Mouse (Mus musculus): ENCODE measurements around the gene Bst2.
A peak's percentile ranks its signal among the peaks of the same experiment; 100 is the strongest.

Gene Bst2

GRCm38 (mm10) chr8:71537028-71537867 lies at the start of gene Bst2:
Bst2 (minus strand) TSS chr8:71537456.
- DNase-seq (ENCODE audit: low spot score in 2 of 2), result peak; percentile 84 to 85

- peak in 1 of 2 experiments; percentile 28 for DNase-seq (ENCODE audit: low spot score in 2 of 2)
Measured at GRCm38 (mm10) chr8:71586891-71587290, 49.6 kb upstream of the Bst2 start.

DNA sequence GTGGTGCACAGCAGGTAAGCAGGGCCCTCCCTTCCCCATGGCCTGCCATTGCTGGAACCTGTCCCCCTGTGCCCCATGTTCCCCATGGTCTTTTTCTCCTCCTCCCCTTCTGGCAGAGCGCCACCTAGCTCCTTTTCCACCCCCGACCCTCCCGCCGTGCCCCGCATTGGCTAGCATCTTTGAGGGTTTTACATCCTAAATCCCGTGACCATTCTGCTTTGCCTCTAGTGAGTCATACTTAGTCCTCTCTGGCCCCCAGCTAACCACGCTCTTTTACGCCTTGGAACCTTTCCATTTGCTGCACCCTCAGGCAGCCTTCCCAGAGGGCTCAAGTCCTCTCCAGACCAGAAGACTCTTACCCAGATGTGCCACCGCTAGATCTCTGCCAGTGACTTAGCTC lies 42.9 kb upstream of the Bst2 start:
- no peak for DNase-seq (ENCODE audit: low spot score in 2 of 2)

GRCm38 (mm10) chr8:71579476-71579875 lies 42.2 kb upstream of the Bst2 start:
- no peak for DNase-seq (ENCODE audit: low spot score in 2 of 2)

DNA sequence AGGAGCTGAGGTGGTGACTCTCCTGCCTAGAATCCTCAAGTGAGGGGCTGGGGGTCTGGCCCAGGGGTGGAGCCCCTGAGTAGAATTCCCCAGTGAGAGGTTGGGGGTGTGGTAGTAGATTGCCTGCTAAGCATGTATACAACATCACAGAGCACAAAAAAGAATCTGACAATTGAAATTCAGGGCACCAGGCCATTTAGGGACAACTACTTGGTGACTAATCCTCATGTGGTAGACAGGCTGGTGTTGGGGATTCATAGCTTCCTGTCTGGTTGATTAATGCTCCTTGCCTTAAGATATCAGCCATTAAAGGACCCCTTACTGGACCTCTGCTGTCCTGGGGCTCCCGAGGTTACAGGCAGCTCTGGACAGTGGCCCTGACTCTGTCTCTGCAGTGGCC lies 41.8 kb upstream of the Bst2 start:
- DNase-seq (ENCODE audit: low spot score in 2 of 2), result no peak

- no peak for DNase-seq (ENCODE audit: low spot score in 2 of 2)
Measured at GRCm38 (mm10) chr8:71577856-71578387, 40.7 kb upstream of the Bst2 start.

DNA sequence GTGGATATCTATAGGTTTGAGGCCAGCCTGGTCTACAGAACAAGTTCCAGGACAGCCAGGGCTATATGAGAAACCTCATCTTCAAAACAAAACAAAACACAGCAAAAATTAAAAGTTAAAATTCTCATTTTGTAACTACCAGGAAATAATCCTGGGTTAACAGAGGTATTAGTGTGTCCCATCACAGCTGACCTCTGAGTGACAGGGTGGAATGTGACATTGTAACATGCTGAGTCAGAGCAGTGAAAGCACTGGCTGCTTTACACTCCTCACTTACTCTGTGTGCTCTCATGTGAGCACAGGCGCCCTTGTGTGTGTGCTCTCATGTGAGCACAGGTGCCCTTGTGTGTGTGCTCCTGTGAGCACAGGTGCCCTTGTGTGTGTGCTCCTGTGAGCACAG lies 37.8 kb upstream of the Bst2 start:
- no peak for DNase-seq (ENCODE audit: low spot score in 2 of 2)

DNA sequence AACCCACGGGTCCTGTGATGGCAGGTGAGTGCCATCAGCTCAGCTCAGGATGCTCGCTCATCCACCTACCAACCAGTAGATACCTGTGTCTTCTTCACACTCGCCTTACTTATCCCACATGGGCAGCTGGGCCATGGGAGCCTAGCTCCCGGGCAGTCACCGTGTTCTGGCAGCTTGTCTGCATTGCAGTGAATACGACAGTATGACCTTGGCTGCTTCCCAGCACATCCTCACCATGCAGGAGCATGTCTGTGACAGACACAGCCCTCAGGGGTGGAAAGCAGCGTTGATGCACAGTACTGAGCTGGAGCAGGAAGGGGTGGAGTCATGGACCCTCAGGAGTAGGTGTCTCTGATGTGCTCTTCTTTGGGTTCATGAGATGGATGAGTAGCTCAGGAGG lies 37.2 kb upstream of the Bst2 start:
- DNase-seq (ENCODE audit: low spot score in 2 of 2), result no peak

GRCm38 (mm10) chr8:71572847-71573633 lies 35.8 kb upstream of the Bst2 start:
- peak in 1 of 2 experiments; percentile 54 for DNase-seq (ENCODE audit: low spot score in 2 of 2)

DNA sequence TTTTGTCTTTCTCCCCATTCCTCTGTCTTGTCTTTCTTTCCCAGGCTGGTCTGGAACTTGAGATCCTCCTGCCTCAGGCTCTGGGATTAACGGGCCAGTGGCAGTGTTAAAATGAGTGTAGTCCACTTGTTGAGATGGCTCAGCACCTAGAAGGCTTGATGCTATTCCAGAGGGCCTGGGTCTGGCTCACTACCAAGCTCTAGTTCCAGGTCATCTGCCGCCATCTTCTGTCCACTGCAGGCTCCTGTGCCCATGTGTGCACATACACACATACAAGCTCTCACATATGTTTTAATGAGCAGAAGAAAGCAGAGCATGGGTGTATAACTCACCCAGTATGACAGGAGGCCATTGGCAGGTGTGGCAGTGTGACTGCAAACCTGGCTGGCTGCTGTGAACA lies 34.8 kb upstream of the Bst2 start:
- DNase-seq (ENCODE audit: low spot score in 2 of 2), result no peak

DNA sequence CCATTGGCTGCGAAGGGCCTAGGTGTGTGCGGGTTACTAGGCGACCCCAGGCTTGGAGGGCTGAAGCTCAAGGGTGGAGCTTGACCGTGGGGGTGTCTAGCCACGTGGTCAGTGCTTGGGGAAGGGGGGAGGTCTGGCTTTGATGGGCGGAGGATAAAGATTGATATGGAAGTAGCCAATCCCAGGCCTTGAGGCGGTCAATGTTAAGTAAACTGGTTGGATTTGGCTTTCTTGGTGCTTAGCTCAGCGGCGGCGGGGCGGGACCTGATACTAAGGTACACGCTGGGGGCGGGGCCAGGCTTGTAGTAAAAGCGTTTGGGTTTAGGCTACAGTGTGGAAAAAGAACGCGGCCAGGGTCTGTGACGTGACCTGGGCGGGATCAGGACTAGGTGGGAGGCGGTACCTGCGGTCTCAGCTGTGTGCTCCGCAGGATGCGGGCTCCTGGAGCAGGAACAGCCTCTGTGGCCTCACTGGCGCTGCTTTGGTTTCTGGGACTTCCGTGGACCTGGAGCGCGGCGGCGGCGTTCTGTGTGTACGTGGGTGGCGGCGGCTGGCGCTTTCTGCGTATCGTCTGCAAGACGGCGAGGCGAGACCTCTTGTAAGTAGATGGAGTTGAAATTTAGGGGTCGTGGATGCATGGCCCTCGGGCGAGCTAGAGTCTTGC lies 33.2 kb upstream of the Bst2 start:
- peak; percentile 94 to 95 for DNase-seq (ENCODE audit: low spot score in 2 of 2)

- DNase-seq (ENCODE audit: low spot score in 2 of 2), result peak; percentile 89 to 92
Measured at GRCm38 (mm10) chr8:71569366-71570290, 32.4 kb upstream of the Bst2 start.

GRCm38 (mm10) chr8:71568941-71569340 lies 31.7 kb upstream of the Bst2 start:
- no peak for DNase-seq (ENCODE audit: low spot score in 2 of 2)

DNA sequence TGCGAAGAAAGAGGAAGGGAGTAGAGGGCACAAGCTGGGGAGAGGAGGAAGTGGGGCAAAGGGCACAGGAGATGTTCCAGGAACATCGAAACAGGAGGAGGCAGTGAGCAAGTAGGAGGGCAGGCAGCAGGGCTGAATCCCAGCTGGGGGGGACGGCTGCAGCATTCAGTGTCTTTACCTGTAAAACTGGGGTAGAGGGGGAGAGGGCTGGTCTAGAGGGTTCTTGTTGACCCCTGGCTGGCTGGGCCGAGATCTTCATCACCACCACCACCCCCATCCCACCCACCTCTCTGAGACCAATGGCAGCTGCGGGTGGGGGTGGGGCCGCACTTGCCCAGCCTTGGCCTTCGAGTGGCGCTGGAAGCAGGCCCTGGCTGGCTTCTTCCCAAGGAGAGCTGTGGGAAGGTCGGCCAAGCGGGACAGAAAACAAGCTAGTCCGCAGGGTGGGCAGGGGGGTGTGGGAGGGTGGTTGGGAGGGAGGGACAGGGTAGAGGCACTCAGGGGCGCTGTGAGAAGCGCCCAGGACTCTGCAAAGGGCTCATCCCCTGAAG lies 31.2 kb upstream of the Bst2 start, which contains the start of gene Slc27a1:
Gene Slc27a1, plus strand, starts transcription at position 496 of the 551 bp plus-strand sequence.
- DNase-seq (ENCODE audit: low spot score in 2 of 2), result no peak

GRCm38 (mm10) chr8:71567587-71567986 lies 30.3 kb upstream of the Bst2 start:
- DNase-seq (ENCODE audit: low spot score in 2 of 2), result no peak

- DNase-seq (ENCODE audit: low spot score in 2 of 2), result no peak
Measured at GRCm38 (mm10) chr8:71566501-71566900, 29.2 kb upstream of the Bst2 start, which contains the start of gene Nxnl1. Nxnl1 (minus strand) TSS chr8:71566601.

DNA sequence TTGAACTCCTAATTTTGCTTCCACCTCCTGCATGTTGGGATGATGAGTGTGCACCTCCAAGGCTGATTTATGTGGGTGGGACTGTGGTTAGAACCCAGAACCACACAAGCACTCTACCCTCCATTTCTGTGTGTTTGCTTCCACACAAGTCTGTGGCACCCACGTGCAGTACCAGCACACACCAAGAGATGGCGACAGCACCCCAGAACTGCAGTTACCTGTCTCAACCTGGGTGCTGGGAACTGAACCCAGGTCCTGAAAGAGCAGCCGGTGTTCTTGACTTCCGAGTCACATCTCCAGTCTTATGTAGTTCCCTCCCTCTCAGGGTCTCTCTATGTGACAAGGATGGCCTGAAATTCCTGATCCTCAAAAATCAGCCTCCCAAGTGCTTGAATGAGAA lies 26.7 kb upstream of the Bst2 start:
- no peak for DNase-seq (ENCODE audit: low spot score in 2 of 2)

- peak; percentile 62 to 86 for DNase-seq (ENCODE audit: low spot score in 2 of 2)
Measured at GRCm38 (mm10) chr8:71562751-71563150, 25.5 kb upstream of the Bst2 start.

DNA sequence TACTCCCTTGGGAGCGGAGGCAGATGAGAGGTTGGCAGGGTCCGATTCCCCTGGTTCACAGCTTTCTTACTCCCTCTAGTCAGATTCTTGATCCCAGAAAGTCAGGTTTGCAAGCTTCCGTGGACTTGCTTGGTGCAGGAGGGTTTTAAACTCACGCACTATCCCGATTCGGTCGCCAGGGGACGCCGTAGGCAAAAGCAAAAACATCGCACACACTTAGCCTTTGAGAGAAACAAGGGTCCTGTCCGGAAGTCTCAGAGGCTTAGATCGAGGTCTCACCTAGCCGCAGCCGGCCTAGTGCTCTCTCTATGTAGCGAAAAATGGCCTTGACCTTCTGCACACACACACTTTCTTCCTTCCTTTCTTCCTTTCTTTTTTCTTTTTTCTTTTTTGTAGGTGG lies 24.1 kb upstream of the Bst2 start:
- DNase-seq (ENCODE audit: low spot score in 2 of 2), result peak in 1 of 2 experiments; percentile 44

GRCm38 (mm10) chr8:71560765-71561164 lies 23.5 kb upstream of the Bst2 start:
- no peak for DNase-seq (ENCODE audit: low spot score in 2 of 2)

Data from urinary bladder, adult 18-20 months (tissue).